Mouse (Mus musculus) E14TG2a.4 (cell line): ENCODE results near the gene Ssr1.

Experiments used
- CTCF ChIP-seq: conservative IDR thresholded peaks from 2 replicates; pipeline ENCODE4 v1.5.1; 2014; ENCODE audit warnings: low read length
- NANOG ChIP-seq: IDR thresholded peaks from 2 replicates; pipeline ENCODE4 v1.6.1; 2014; ENCODE audit warnings: borderline replicate concordance, low read length, mixed read lengths

DNA sequence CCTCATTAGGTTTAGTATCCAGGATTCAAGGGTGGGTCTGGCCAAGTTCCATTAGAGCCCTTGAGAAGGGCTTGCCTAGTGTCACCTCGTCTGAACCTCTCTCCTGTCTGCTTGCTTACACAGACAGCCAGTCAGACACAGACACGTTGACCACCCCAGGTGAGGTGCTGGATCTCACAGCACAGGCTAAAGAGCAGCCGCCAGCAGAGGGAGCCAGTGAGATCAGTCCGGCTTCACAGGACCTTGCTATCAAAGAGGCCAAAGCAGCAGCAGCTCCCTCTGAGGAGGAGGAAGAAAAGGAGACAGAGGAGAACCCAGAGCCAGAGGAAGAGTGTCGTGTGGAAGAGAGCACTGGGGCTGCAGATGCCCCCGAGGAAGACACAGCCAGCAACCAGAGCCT lies 47.3 kb downstream of the Ssr1 start:
- peak; percentile 87 for TF ChIP-seq CTCF
- TF ChIP-seq NANOG = no peak
